Mouse (Mus musculus) mature B cell (primary cell): ENCODE measurements around the gene Cybb.
"Not testable (repeated sequence)": the region's sequence is repeated elsewhere in the genome, so short reads cannot be mapped to it uniquely, and the experiment has no call there.

Experiments used
- in situ Hi-C: fragments of 300-500 bp; cut with MboI; formaldehyde crosslinking; loops from 2 replicates; pipeline ENCODE4 v1.14.3; 2019

The Cybb gene

DNA sequence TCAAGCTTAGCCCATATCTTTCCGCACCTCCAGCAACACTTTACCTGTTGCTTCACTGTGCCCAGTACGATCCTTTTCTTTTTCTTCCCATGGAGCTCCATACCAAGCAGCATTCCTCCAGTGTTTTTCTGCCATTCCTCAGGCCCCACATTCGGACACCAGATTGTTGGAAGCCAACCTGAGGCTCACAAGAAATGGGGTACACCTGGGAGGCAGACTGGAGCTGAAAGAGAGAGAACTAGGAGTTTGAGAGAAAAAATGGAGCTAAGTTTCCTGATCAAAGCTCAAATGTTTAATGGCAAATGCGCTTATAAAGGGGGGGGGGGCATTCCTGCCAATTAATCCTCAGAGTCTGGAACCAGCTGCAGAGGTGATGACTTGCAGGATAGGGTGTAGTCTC, at the start of gene Cybb:
Gene Cybb (minus strand): TSS at position 101 of the 400 bp plus-strand sequence.
- in situ Hi-C loops, result no loop called here

DNA sequence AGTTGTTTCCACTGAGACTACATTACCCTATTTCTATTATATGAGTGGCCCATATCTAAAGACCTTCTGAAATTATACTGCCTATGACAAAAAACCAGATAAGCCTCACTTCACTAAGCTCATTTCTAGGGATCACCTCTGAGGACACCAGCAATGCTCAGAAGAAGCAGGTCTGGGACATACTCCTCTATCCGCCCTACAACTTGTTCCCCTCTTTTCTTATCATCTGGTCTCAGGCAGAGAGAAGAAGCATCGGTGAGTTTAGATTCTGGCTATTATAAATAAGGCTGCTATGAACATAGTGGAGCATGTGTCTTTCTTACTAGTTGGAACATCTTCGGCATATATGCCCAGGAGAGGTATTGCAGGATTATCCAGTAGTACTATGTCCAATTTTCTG, 49.3 kb upstream of the Cybb start:
- in situ Hi-C loops, result no loop called here

DNA sequence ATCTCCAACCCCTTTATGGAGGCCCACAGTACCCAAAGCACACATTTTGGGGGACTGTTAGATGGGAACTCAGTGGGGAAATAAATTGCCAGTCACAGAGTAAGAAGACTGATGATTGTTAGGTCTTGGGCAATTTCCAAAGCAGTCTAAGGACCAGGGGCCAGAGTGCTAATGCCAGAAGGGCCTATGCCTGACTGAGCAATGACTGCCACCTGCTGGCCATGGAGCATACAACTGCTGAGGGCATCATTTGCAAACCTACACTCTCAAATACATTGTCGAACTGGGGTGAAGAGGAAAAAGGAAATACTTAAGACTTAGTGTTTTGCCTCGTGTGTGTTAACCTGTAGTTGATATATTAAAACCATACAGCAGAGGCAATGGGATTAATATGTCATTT, 32.4 kb upstream of the Cybb start:
- in situ Hi-C loops, result not testable (repeated sequence)

DNA sequence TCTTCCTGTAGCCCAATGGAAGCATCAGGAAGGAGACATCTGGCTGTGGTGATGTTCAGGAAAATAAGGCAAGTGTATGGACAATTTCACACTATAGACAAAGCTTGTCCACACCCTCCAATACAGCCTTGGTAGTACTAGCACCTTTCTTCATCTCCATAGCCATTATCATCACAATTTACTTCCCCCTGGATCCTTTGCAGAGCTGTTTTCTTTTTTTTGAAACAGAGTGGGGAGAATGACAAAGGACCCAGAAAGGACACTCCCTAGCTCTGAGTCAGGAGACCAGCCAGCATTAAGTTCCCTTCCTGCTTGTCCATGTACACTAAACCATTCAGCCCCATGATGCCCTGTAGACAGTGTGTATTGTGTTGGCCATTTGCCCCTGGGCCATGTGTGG, 30.0 kb upstream of the Cybb start:
- in situ Hi-C loops, result not testable (repeated sequence)

DNA sequence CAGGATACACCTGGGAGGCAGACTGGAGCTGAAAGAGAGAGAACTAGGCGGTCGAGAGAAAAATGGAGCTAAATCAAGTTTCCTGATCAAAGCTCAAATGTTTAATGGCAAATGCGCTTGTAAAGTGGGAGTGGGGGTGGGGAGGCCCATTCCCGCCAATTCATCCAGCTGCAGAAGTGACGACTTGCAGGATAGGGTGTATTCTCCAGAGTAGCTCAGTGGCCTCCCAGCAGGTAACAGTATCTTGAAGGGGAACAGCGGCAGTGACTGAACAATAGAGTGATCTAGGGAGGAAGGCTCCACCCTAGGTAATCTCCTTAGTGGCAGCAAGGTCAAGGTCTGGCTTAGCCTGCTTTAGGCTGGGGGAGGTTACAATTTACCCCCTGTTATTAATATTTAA, 12.5 kb downstream of the Cybb start:
- in situ Hi-C loops, result not testable (repeated sequence)

DNA sequence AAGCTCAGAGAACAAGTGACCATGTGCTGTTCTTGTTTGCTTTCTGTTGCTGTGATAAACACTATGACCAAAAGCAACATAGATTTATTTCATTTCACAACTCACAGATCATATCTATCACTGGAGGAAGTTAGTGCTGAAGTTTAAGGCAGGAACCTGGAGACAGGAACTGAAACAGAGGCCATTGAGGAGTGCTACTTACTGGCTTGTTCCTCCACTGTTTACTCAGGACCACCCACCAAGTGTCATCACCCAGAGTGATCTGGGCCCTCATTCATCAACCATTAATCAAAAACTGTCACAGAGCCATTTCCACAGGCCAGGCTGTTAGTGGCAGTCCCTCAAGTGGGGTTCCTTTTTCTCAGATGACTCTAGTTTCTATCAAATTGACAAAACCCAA, 13.1 kb downstream of the Cybb start:
- in situ Hi-C loops, result no loop called here

DNA sequence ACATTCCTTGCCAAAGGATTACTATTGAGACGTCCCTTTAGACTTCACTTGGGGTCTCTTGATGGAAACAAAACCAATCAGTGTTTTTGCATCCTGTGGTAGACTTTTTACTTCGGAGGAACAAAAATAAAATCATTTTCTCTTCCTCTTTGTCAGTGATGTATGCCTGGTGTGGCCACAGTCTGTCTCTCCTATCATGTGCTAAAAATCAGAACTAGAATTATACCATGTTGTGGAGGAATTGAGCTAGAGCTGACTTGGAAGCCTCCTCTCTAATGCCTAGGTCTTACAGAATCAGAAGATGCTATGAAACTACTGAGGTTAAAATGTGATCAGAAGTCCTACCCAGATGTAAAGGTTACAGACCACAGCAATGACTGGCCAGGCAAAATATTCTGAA, 13.8 kb downstream of the Cybb start:
- in situ Hi-C loops, result no loop called here

DNA sequence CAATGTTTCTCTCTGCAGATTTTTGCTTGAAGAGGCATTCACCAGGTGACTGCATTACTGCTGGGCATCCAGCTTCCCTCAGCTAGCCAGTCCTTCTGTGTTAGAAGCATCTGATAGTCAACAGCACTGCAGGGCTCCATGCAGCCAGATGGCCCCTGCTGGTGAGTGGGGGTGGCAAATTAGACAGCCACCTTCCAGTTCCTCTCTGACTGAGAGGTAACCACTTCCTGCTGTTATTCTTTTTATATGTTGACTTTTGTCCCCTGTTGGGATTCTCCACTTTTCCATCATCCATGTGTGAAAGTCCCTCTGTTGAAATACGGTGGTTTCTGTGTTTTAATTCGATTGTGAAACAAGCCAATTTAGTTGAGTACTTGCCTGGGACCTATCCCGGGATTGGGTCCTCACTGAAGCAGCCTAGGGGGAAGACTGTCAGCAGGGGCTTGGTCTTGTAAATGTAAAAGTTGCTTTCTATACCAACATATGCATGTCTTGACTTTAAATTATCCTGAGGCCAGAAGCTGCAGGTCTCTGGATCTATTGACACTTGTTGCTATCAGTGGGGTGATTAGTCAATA, 16.7 kb downstream of the Cybb start:
- in situ Hi-C loops, result no loop called here

DNA sequence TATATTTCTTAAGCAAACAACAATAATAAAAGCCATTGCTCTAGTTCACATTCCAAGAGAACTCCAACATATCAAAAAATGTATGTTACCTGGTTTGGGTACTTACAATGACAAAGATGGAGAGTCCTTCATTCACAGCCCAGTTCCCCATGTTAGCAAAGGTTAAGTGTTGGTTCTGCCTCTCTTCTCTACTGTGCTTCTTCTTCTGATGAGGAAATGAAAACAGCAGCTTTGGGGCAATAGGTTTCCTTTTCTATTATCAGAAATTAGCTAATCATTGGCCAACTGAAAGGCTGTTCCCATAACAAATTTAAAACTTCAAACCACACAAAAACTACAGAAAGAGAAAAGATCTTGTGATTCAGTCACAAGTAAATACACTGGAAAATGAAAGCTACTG, 18.5 kb downstream of the Cybb start:
- in situ Hi-C loops, result no loop called here

DNA sequence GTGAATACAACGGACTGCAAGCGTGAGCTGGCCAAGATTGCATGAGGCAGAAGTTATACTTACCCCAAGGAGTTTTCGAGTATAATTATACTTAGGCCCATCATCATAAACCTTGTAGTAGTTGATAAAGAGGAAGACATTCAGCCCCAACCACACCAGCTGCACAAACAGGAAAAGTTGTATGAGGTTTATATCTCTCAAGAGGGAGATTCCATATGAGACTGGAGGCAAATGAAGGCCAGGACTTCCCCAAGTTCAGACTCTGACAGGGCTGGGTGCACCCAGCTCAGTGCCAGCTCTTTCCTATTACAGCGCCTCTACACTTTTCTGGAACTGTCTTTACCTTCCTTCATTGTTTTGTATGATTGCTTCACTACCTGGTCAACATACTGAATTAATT, 20.6 kb downstream of the Cybb start:
- in situ Hi-C loops, result no loop called here

DNA sequence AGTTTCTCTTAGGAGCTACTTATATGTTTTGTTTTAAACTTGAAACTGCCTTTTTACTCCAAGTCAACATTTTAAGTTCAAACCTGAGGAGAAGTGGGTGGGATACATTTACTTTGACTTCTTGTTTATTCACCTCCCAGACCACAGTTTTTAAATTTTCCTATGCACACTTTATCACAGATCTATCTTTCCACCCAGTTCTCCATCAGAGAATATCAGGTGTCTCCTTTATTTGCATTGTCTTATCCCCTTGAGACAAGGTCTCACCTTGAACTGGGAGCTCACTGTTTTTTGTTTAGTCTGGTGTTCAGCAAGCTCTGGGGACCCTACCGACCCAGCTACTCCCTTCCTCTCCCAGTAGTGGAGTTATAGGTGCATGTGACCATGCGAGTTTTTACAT, 21.7 kb downstream of the Cybb start:
- in situ Hi-C loops, result no loop called here

DNA sequence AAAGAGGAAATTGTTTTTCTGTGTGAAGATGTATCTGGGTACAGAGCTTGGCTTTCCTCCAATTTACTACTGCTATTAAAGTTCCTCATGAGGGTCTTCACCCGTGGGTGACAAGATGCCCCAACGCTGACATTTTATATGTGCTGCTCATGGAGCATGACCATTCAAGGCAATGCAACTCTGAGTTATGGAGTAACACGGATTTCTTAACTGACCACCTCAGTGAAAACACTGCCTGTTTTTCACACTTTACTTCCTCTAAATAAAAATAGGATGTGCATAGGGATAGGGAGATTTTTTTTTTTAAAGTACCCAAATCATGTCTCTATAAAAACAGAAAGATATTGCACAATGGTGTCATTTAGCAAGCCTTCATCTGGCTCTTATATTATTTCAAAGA, 24.9 kb downstream of the Cybb start:
- in situ Hi-C loops, result no loop called here

DNA sequence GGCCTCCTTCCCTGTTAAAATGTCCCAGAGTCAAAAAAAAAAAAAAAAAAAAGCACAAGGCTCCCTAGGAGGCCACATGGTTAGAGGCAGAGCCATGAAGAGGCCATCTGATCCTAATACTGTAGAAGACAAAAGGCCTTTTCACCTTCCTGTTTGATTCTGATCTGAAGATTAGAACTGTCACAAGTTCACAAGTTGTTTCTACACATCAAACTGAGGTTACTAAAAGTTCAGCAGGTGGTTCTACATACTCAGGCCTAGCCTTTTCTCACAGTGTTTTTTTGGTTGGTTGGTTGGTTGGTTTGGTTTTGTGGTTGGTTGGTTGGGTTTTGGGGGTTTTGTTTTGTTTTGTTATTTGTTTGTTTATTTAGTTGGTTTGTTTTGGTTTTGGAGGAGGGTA, 26.2 kb downstream of the Cybb start:
- in situ Hi-C loops, result no loop called here

DNA sequence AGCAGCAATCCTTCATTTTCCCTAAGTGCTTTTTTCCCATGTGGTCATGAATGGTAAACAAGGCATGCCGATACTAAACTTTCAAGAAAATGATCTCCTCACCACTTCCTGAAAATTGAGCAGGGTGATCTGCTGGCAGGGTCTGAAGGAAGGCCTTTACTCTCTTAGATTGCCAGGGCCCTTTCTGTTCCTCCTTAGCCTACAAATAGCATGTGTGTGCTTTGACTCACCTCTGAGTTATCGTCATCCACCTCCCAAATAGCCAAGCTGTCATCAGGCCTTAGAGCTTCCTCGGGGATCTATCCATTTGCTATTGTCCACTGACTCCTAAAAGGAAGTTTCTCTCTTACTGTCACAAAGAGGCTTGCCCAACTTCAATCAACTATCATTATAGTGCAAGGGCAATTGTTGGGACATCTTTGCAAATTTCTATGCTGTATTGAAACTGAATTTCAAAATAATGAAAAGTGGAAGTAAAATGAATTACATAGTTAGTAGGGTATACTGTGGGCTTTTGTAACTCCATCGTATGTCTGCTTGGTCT, 27.1 kb downstream of the Cybb start:
- in situ Hi-C loops, result no loop called here

DNA sequence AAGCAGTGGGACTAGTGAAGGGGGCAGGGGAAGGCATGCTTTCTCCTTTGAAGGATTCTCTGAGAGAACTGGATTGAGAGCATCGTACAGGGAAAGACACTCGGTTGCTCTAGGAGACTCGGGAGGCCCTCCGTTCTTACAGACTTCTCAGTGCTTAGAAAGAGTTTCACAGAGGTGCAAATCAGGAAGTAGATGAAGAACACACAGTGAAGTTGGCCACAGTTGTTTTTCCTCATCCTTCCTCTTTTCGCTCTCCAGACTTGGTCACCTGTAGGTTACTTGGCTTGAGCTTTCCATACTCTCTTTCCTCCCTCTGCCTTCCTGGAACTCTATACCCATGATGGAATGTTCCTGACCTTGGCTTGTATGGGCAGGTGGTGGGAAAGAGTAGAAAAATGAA, 35.2 kb downstream of the Cybb start:
- in situ Hi-C loops, result no loop called here

DNA sequence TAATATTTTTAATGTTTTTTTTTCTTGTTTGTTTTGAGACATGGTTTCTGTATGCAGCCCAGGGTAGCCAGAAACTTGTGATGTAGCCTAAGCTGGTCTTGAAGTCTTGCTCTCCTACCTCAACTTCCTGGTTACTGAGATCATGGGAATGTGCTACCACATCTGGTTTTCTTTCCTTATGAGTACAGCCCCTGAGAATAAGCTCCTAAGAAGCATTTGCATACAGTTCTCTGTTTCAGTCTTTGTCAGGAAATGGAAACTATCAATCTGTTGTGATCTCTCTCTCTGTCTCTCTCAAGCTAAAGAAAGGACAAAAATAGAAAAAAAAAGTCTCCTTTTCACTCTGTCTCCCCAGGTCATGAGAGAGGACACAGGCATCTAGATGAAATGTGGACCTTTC, 40.3 kb downstream of the Cybb start:
- in situ Hi-C loops, result no loop called here

DNA sequence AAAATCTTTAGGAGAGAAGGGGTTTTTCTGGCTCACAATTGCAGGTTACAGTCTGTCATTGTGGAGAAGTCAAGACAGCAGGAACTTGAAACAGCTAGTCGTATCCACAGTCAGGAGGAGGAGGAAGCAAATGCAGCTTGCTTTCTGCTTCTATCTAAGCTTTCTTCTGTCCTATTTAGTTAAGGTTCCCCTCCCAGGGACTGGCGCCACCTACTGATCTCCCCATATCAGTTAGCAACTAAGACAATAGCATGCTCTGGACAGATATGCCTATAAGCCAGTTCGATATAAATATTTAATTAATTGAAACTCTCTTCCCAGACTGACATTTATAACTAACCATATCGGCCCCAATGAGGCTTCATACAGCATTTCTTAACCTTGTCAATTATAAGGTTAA, 46.5 kb downstream of the Cybb start:
- in situ Hi-C loops, result no loop called here

DNA sequence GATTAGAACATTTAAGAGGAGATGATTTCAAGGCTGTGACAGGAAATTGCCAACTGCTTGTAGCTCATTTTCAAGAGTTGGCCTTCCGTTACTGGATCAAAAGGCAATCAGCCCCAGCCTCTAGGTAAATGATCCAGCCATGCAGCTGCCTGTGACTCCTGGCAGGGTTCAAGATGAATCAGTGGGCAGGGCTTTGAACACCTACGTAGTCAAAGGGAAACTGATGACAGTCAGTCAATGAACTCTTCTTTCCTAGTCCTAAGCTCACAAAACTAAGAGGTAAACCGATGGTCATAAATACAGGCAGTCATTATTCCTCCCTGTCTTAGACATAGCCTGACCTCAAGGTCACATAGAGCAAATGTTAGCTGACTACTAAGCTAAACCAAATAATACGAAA, 47.0 kb downstream of the Cybb start:
- in situ Hi-C loops, result no loop called here

DNA sequence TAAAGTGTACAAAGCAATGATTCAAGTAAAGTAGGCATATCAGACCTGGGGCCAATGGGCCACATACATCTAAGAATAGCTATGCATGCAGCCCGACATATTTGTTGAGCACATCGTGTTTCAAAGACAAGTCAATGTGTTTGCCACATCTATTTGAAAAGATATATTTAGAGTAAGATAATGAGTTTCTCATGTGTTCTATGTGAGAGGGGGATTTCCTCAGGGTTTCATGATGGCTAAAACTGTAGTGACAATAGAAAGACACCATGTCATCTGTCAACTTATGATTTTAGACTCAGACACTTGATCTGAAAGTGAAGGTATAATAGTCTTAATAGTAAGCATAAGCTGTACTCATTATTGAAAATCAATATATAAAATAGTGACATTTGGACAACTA, 48.3 kb downstream of the Cybb start:
- in situ Hi-C loops, result no loop called here

DNA sequence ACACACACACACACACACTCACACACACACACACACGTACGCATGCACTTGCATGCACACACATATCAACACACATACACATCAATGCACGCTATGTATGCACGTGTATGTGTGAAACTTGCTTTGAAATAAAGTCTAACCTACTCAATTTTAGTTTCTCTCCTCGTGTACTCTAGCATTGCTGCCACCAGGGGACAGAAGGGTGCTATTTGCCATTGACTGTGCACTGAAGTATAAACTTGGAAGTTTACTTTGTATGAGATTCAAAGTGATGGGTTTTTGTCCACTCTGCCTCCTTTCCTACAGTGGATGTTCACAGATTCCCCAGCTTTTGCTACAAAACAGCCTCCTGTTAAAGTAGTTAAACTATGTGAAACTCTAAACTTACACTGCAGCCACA, 73.7 kb downstream of the Cybb start:
- in situ Hi-C loops, result no loop called here
